Mouse (Mus musculus) ES-Bruce4 (cell line): Measurements from ENCODE around the gene Slc15a1.

Experiments
- CTCF ChIP-seq: IDR thresholded peaks from one replicate; pipeline ENCODE4 v1.8.1; 2011; ENCODE audit warnings: low read depth, low read length
- EP300 ChIP-seq: IDR thresholded peaks from 2 replicates; pipeline ENCODE4 v1.6.1; 2011; ENCODE audit warnings: low read depth, low read length; ENCODE audit not compliant: insufficient read depth
- POLR2A ChIP-seq: IDR thresholded peaks from one replicate; pipeline ENCODE4 v1.8.1; 2011; ENCODE audit warnings: low read length; ENCODE audit not compliant: insufficient read depth

- no peak for TF ChIP-seq CTCF
- no peak for TF ChIP-seq EP300
- TF ChIP-seq POLR2A: no peak
These were observed 36.2 kb upstream of the Slc15a1 start for GRCm38 (mm10) chr14:121541262-121541661.
